Mouse (Mus musculus): ENCODE measurements at regions not wholly inside any gene's neighbourhood (a gene's known extent, or its start where the extent isn't known, plus 50 kb on each side); places are given as distances from the start of the nearest gene placed in this dataset.
A peak's percentile ranks its signal among the peaks of the same experiment; 100 is the strongest.

- TF ChIP-seq CTCF (IDR thresholded peaks at IDR 0.05 in 2 of 3, conservative IDR thresholded peaks at IDR 0.05 in 1 of 3; ENCODE audit: control insufficient read depth in 1 of 3, insufficient read depth in 1 of 3, low read depth in 2 of 3, low read length in 3 of 3, poor library complexity in 1 of 3, severe bottlenecking in 1 of 3) = peak in 1 of 3 experiments; percentile 32; a peak in 2 of 6 replicates
- TF ChIP-seq MAX (IDR thresholded peaks at IDR 0.05; ENCODE audit: low read length) = no peak
- TF ChIP-seq EP300 (IDR thresholded peaks at IDR 0.05; ENCODE audit: low read depth in 1 of 2, low read length in 2 of 2) = no peak
- no peak for TF ChIP-seq ZKSCAN1 (IDR thresholded peaks at IDR 0.05; ENCODE audit: low read depth, low read length)
- no peak for TF ChIP-seq POLR2A (IDR thresholded peaks at IDR 0.05; ENCODE audit: control insufficient read depth in 1 of 2, insufficient read depth in 1 of 2, low read depth in 1 of 2, low read length in 2 of 2, poor library complexity in 1 of 2)
- no peak for TF ChIP-seq HCFC1 (IDR thresholded peaks at IDR 0.05; ENCODE audit: low read depth, low read length)
- no peak for TF ChIP-seq CHD1 (IDR thresholded peaks at IDR 0.05; ENCODE audit: low read depth, low read length)
These were observed 106.9 kb upstream of the Snx7 start for GRCm38 (mm10) chr3:117975638-117976037.

Data from MEL (cell line).